Mouse (Mus musculus): ENCODE data around the gene Adamts10. TPM values are rescaled to one million over a fixed set of nuclear protein-coding genes. Genes with fewer than 3 reads are reported as not detected.
A peak's percentile ranks its signal among the peaks of the same experiment; 100 is the strongest.

Gene Adamts10
- polyA plus RNA-seq (2012; rRNA removed), result 78.8 and 99.6 TPM in 2 replicates

DNA sequence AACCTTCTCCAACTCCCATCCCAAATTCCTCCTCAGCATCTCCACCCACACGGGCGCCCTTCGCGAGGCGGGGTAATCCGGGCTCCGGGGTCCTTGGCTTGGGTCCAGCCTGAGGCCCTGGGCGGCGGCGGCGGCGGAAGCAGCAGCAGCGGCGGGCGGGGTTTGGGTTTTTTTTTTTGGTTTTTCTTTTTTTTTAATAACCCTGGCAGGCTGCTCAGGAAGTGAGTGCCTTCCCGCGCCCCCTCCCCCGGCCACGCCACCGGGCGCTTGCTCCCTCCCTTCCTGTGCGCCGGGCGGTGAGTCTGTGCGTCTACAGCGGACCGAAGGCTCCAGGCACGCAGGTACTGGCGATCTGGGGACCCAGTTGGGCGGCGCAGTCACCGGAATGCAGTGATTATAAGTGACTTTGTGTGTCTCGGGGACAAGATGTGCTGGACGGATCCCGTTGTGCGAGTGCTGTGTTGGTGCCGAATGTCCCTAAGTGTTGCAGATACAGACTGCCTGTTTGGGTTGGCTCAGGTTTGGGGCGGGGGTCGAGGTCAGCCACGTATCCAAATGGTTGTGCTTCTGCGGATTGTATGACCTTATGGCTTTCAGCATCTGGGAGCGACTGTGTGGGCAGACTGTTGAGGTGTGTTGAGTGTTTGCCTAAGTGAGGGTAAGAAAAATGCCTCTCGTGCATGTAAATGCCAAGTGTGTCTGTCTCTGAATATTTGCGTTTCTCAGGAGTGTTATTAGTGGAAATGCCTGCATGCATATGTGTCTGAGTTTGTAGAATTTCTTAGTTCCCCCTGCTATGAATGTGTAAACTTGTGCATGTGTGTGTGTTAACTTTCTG lies at the start of gene Adamts10:
Gene Adamts10, plus strand, starts transcription at position 287 of the 838 bp plus-strand sequence.
- peak; percentile 47 for DNase-seq (ENCODE audit: low spot score)

DNA sequence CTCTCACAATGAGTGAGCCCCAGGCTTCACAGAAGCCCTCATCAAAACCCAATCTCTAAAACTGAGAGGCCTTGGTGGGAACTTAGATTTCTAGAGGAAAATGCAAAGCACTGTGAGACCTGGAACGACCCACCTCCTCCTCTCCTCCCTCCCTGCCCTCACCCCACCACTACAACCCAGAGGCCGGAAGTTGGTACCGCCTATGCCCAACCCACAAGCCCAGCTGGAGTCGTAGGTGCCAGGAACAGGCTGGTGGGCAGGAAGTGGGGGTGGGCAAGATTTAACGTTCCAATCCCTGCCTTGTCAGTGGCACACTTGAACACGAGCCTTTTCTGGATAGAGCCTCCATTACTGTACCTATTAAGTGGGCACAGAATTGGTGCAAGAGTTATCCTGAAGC lies 40.0 kb upstream of the Adamts10 start:
- no peak for DNase-seq (ENCODE audit: low spot score)

DNA sequence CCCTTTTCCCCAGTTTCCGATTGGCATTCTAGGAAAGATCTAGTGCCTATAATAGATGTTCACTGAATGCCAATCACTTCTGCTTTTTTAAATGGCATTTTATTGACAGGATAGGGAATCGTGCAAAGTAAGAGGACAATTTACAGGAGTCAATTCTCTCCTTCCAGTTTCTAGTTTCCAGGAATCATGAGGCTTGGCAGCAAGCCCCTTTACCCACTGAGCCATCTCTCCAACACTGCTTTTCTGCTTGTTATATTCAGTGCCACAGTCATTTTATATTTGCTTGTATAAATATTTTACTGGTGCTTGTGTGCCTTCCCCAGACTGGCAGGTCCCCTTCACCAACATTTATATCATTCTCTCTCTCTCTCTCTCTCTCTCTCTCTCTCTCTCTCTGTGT lies 36.8 kb upstream of the Adamts10 start:
- DNase-seq (ENCODE audit: low spot score), result no peak

DNA sequence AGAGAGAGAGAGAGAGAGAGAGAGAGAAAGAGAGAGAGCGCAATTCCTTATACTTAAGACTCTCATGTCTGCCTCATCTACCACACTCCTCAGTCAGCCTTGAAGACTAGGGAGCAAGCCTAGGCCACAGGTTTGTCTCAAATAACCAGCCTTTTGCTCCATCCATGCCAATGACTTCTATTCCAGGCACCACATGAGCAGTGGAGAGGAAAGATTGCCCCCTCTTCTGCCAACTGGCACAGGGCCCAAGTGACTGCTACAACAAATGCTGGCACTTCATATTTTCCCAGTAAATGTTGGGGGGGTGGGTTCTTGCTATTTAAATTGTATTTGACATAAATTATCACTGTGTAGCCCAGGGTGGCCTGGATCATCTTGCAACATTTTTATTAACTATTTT lies 36.4 kb upstream of the Adamts10 start:
- DNase-seq (ENCODE audit: low spot score), result no peak

DNA sequence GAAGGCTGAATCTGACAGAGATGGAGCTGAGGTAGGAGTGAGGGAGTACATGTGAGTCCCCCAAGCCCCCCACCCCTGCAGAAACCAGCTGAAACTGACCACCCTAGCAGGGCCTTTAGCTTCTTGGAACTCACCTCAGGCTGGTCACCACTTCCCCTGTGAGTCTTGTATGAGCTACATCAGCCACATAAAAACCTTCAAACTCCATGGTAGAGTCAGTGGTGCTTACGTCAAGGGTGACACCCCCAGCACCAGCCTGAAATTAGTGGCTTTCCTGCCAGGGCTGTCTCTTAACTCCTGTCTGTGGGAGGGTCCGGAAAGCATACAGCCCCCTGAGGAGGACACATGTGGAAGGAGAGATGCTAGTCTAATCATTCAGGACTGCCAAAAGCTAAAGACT lies 32.6 kb upstream of the Adamts10 start:
- DNase-seq (ENCODE audit: low spot score), result no peak

DNA sequence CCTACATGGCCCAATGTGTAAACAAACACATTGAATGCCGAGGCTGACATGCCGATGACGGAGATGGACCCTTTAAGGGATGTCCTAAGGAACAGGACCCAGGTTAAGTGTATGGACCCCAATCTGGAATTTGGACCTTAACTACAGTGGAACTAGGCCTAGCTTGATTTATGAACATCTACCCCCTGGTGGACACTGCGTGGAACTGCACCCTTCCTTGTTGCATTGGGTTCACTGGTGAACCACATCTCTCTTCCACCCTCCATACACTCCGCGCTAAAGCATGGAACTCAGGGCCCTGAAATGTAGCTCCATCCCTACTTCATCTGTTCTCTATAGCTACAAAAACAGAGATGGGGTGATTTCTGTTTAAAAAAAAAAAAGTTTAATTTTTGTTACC lies 30.9 kb upstream of the Adamts10 start:
- no peak for DNase-seq (ENCODE audit: low spot score)

DNA sequence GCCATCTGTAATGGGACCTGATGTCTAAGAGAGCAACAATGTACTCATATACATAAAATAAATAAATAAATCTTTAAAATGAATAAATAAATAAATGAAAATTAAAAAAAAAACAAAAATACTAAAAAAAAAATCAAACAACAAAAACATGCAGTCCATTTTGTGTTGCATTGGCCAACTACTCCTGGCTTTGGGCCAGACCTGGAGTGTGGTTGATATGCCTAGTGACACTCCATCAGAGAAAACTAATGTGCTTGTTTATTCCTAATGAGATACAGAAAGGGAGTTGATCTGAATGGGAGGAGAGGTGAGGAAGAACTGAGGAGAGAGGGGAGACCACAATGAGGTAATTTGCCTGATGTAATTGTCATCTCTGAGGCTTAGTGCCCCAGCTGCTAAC lies 29.4 kb upstream of the Adamts10 start:
- DNase-seq (ENCODE audit: low spot score), result no peak

DNA sequence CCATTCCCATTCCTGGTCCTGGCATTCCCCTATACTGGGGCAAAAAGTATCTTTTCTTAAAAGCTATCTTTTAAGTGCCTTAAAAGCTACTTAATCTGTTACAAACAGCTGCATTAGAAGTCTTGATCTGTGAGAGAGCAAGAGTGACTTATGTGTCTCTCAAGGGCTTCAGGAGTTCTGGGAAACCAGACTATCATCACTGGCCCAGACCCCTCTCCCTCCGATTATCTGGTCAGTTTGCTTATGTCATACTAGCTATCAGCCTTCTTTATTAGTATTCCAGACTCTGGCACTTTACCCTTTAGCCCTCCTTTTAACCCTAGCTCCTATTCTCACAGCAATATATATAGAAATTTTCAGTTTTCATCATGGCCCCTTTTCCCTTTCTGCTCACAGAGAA lies 25.1 kb upstream of the Adamts10 start:
- DNase-seq (ENCODE audit: low spot score), result no peak

DNA sequence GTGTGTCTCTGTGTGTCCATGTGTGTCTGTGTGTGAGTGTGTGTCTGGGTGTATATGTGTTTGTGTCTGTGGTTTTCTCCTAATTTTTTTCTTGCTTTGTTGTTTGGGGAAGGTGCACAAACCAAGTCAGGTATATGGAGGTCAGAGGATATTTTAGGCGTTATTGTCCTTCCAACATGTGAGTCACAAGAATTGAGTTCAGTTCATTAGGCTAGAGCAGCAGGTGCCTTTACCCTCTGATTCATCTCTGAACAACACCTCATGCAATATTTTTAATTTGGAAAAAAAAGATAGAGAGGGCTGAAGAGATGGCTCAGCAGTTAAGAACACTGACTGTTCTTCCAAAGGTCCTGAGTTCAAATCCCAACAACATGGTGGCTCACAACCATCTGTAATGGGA lies 15.6 kb upstream of the Adamts10 start:
- DNase-seq (ENCODE audit: low spot score), result no peak

DNA sequence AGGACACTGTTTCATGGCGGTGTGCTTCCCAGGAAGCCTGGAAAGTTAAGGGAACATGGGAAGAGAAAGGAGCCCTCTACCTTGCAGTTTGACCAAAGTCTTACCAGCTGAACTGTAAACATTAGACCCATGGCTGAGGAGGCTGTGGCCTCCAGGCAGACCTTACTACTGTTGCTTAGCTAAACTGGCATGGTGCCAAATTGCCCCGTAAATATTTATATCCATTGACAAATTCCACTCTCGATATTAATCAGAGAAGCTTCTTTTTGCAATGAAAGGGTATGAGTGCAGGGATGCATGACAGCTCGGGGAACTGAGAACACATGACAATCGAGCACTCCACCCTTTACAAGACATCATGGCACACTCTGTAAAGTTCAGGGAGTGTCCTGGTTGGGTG lies 13.8 kb upstream of the Adamts10 start:
- no peak for DNase-seq (ENCODE audit: low spot score)

DNA sequence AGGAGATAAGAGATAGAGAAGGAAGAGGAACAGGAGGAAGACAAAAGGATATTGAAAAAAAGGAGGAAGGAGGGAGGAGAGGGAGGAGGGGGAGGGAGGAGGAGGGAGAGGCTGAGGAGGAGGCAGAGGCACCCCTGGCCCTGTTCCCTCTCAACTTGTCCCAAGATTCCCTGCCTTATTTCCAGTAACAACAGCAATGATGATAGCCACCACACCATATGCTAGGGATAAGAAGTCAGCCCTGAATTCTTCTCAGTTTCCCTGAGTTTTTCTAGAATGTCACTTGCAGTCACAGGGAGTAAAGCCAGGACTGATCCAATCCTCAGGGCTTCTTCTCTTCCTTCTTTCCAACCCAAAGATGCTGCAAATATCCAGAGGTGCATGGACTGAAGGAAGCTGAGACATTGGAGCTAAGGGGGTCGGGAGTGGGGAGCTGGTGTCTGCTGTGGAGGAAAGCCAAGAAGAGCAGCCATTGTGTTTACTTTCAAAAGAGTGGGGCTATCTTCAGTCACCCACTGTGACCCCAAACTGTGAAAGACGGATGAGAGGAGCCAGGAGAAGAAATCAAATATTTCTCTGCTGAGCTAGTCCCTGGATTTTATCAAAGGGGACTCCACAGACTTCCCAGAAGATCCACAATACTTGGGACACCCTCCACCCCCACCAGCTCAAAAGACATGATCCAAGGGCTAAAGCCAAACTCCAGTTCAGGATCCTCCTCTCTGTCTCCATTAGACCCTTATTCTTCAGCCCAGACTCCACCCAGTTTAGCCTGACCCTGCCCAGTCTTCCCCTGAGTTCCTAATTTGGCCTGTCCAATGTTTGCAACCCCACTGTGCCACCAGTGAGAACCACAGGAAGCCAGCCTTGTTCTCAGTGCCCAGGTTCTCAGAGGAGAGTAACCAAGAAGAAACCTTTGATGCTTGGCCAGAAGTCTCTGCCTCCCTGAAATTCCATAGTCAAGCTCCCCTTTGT lies 11.3 kb upstream of the Adamts10 start:
- DNase-seq (ENCODE audit: low spot score), result no peak

DNA sequence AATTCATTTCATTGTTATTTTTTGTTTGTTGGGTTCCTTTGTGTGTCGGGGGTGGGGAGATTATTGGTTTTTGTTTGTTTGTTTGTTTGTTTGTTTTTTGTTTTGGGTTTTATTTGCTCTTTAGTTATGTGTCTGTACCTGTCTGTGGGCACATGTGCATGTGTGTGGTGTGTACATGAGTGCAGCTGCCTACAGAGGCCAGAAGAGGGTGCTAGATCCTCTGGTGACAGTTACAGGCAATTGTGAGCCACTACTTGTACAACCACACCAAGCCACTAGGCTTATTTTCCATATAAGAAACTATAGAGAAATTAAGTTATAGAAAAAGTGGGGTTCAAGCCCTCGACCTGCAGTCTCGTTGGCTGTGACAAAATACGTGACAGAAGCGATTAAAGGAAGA lies 10.1 kb upstream of the Adamts10 start:
- DNase-seq (ENCODE audit: low spot score), result no peak

DNA sequence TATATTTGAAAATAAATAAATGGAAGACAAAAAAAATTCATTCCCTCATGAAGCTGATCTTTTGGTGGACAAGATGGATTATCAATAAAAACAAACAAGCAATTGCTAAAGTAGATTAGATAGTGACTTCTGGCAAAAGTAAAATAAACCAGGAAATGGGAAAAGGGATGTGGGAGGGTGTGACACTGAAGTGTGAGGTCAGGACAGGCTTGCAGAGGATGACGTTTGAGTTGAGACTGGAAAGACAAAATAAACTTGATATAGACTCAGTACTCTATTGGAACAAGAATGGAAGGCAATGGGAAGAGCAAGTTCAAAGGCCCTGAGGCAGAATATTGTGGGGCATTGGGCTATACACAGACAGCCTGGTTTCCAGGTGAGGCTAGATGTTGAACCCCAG lies 3.6 kb upstream of the Adamts10 start:
- DNase-seq (ENCODE audit: low spot score), result no peak

DNA sequence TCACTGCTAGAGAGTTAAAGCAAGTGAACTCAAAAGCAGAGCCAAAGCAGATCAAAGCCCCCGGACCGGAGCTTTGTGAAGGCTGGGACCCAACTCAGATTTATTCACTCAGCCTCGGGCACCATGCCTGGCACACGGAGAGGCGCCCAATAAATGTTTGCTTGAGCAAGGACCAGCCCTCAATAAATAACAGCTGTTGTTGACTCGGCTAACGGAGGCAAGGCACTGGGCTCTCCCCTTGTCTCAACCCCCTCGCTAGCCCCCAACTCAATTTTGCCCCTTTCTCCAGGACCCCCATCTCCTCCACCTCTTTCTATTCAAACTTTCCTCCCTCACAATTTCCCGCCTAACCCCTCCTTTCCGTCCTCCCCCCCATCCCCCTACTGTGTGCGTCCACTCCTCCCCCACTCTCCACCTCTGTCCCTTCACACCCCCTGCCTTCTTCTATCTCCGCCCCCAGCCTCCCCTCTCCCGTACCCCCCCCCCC lies 530 bp upstream of the Adamts10 start:
- DNase-seq (ENCODE audit: low spot score), result no peak

DNA sequence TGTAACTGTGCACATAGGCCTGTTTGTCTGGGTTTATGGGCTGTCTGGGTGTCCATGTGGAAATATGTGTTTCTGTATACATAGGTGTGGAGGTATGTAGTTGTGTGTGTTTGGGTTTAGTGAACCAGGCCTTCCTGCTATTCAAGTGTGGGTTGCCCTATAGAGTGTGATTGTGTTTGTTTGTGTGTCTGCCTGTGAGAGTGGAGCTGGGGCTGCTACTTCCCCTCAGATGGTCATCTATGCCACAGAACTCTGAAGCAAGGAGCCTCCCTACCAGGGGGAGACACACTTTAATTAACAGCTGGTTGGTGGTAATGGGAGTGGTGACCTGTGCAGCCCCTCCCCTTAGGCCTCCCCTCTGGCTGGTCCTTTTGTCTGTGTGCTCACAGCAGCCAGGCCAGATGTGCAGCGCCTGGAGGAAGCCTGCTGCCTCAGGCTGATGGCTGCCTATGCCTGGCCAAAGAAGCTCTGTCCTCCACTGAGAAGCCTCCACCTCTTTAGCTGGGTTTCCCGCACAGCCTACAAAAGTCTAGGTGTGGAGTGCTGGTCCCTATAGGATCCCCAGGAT lies 886 bp downstream of the Adamts10 start:
- DNase-seq (ENCODE audit: low spot score), result no peak

DNA sequence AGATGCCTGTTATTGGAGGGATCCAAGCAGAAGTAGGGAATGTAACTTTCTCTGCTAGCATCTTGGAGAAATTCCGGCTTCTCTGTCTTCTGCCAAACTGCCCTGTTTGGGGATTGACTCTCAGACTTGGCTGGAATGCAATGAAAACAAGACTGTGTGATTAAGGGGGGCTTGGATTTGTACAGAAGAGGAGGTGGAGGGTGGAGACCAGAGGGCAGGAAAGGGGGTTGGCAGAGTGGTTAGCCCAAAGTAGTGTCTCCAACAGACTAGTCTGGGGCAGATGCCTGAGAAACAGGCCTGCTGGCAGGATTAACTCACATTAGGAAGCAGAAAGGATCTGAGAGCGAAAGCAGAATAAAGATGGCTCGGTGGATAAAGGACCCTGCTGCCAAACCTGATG lies 2.5 kb downstream of the Adamts10 start:
- DNase-seq (ENCODE audit: low spot score), result no peak

DNA sequence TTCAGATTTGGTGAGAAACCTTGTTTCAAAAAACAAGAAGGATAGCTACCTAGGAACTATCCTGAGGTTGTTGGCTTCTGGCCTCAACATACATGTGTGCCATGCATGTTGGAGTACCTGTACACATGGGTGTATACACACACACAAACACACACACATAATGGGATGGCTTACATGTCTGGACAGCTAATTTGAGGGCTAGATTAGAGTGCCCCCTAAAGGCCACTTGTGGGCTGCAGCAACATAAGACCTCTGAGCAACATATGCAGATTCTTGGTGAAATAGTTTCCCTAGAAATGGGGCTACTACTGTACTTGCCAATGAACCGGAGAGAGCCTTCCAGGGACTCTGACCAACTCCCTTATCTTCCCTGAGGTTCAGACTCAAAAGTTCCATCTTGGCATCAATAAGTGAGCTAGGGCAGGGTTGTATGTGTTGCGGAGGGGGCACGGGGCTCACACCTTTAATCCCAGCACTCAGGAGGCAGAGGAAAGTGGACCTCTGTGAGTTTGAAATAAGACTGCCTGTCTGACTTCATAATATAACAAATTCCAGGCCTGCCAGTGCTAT lies 15.2 kb downstream of the Adamts10 start:
- DNase-seq (ENCODE audit: low spot score), result no peak

DNA sequence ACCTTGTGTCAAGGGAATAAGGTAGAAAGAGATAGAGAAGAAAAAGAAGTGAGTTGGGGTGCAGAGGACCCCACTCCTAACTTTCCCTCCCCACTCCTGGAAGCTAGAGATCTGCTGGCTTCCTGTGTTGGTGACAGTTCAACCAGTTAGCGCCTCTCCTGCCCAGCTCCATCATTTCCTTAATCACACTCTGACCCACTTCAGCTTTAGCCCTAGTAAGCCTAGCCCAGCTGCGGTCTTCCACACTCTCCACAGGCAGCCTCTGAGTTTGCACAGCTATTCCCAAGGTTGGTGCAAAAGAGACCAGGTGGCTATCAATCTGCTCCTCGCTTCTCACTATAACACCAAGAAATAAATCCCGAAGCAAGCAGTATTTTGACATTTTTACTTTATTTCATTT lies 15.9 kb downstream of the Adamts10 start:
- DNase-seq (ENCODE audit: low spot score), result no peak

DNA sequence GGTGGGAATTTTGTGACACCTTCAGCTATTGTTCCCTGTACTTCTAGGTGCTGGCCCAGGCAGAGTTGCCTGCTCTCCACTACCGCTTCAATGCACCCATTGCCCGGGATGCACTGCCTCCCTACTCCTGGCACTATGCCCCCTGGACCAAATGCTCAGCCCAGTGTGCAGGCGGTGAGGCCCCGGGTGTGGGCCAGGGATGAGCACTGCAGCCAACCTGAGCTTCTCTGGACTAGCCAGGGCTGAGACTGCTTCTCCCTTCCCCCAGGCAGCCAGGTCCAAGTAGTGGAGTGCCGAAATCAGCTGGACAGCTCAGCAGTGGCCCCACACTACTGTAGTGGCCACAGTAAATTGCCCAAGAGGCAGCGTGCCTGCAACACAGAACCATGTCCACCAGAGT lies 25.2 kb downstream of the Adamts10 start:
- DNase-seq (ENCODE audit: low spot score), result no peak

DNA sequence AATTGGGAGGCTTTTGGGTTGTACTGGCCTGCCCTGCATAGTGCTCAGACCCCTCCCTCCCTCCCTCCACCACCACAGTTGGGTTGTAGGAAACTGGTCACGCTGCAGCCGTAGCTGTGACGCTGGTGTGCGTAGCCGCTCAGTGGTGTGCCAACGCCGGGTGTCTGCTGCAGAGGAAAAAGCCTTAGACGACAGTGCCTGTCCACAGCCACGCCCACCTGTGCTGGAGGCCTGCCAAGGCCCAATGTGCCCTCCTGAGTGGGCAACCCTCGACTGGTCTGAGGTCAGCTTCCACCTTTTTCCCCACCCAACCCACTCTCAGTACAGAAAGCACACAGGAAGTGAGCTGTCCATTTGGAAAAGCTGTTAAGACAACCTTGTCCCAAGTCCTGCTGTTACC lies 26.4 kb downstream of the Adamts10 start:
- no peak for DNase-seq (ENCODE audit: low spot score)

DNA sequence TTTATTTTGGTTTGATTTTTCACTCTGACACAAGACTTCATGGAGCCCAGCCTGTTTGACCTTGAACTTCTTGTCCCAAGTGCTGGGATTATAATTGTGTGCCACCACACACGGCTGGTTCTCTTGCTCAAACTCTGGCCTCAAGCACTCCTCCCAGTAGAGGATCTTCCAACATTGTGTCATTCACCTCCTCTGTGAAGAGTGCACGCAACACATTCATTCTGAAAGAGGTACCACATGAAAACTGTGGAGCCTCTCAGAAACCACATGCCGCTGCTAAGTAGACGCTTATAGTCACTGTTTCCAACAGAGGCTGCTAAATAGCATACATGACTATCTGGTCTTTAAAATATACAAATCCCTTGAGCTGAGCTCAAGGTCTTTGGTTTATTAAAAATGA lies 28.1 kb downstream of the Adamts10 start:
- no peak for DNase-seq (ENCODE audit: low spot score)

DNA sequence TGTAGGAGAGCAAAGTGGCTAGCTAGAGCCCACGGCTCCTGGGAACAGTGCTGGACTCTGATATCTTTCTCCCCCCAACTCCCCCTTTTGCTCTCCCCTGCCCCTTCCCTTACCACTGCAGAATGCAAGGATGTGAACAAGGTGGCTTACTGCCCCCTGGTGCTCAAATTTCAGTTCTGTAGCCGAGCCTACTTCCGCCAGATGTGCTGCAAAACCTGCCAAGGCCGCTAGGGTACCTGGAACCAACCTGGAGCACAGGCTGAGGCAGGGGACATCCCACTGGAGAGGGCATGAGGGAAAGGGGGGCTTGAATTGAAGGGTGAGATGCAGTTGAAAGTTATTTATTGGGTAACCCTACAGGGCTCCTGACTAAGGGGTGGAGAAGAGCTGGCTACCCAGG lies 29.0 kb downstream of the Adamts10 start:
- DNase-seq (ENCODE audit: low spot score), result no peak
